Mouse (Mus musculus): ENCODE measurements around the gene Olfr1275. TPM values are rescaled to one million over a fixed set of nuclear protein-coding genes. Genes with fewer than 3 reads are reported as not detected.

The Olfr1275 gene
- polyA plus RNA-seq (2016; fragmentation: Nextera tagmentation; extraction: Ambion mirVana) = not detected in 2 replicates

GRCm38 (mm10) chr2:111235186-111235585 is at the start of gene Olfr1275:
Gene Olfr1275, minus strand, starts transcription at chr2:111235286.
- no peaks in the 10 kb centered on the region for H3K36me3 ChIP-seq
- H3K9ac ChIP-seq (replicated peaks) = no peak within 1 kb of the TSS
- H3K4me1 ChIP-seq = no peaks in the 10 kb centered on the region
- WGBS = 95% methylated on average over 1 of the region's 1 CpGs
- no peaks in the 10 kb centered on the region for H3K9me3 ChIP-seq
- no peak within 1 kb of the TSS for H3K4me3 ChIP-seq
- no peak within 1 kb of the TSS for H3K27ac ChIP-seq (replicated peaks)
- no peaks in the 10 kb centered on the region for H3K27me3 ChIP-seq
- no peak within 1 kb of the TSS for H3K4me2 ChIP-seq (replicated peaks)
- no peak for ATAC-seq (ENCODE audit: low FRiP score, low read depth)

- no peak within 1 kb of the TSS for H3K4me3 ChIP-seq
These were observed 38.9 kb upstream of the Olfr1275 start, which contains the start of gene Olfr1277 for GRCm38 (mm10) chr2:111274006-111274405. Gene Olfr1277, minus strand, starts transcription at chr2:111274106.

GRCm38 (mm10) chr2:111254216-111254615 is 19.1 kb upstream of the Olfr1275 start, which contains the start of gene Olfr1276:
Gene Olfr1276, plus strand, starts transcription at chr2:111254516.
- H3K27me3 ChIP-seq = no peaks in the 10 kb centered on the region
- no peaks in the 10 kb centered on the region for H3K9me3 ChIP-seq
- H3K4me3 ChIP-seq = no peak within 1 kb of the TSS
- H3K4me2 ChIP-seq (replicated peaks) = no peak within 1 kb of the TSS
- no peaks in the 10 kb centered on the region for H3K36me3 ChIP-seq
- ATAC-seq (ENCODE audit: low FRiP score, low read depth) = no peak
- H3K9ac ChIP-seq (replicated peaks) = no peak within 1 kb of the TSS
- no peak within 1 kb of the TSS for H3K27ac ChIP-seq (replicated peaks)
- H3K4me1 ChIP-seq = no peaks in the 10 kb centered on the region

More at GRCm38 (mm10) chr2:111274006-111274405, 38.9 kb upstream of the Olfr1275 start, which contains the start of gene Olfr1277:
- Histone ChIP-seq H3K36me3 (no peaks in the 10 kb centered on the region), H3K27ac (replicated peaks) (no peak within 1 kb of the TSS), H3K27me3 (no peaks in the 10 kb centered on the region), H3K4me2 (replicated peaks) (no peak within 1 kb of the TSS), H3K4me1 (no peaks in the 10 kb centered on the region), H3K9ac (replicated peaks) (no peak within 1 kb of the TSS), H3K9me3 (no peaks in the 10 kb centered on the region)
- ATAC-seq (ENCODE audit: low FRiP score, low read depth) = no peak
- WGBS = 90% methylated on average over 2 of the region's 2 CpGs

GRCm38 (mm10) chr2:111229502-111229901 is 5.6 kb downstream of the Olfr1275 start, which contains the start of gene 4930430A15Rik:
Gene 4930430A15Rik, minus strand, starts transcription at chr2:111229602.
- no peak for ATAC-seq (ENCODE audit: low FRiP score, low read depth)
- WGBS = 85% methylated on average over 6 of the region's 6 CpGs
- H3K4me2 ChIP-seq (replicated peaks) = no peak within 1 kb of the TSS

GRCm38 (mm10) chr2:111182068-111182467 is 53.0 kb downstream of the Olfr1275 start:
- no peaks in the 10 kb centered on the region for H3K9me3 ChIP-seq
- H3K4me2 ChIP-seq (replicated peaks) = no peak overlapping the region
- H3K9ac ChIP-seq (replicated peaks) = no peak overlapping the region
- no peaks in the 10 kb centered on the region for H3K36me3 ChIP-seq
- no peaks in the 10 kb centered on the region for H3K4me1 ChIP-seq
- H3K4me3 ChIP-seq = no peak overlapping the region
- no peak for ATAC-seq (ENCODE audit: low FRiP score, low read depth)
- no peaks in the 10 kb centered on the region for H3K27me3 ChIP-seq
- H3K27ac ChIP-seq (replicated peaks) = no peak overlapping the region
- WGBS = 94% methylated on average over 11 of the region's 11 CpGs

More at GRCm38 (mm10) chr2:111229502-111229901, 5.6 kb downstream of the Olfr1275 start, which contains the start of gene 4930430A15Rik:
- Histone ChIP-seq H3K4me3 (no peak within 1 kb of the TSS), H3K36me3 (no peaks in the 10 kb centered on the region), H3K9me3 (no peaks in the 10 kb centered on the region), H3K9ac (replicated peaks) (no peak within 1 kb of the TSS), H3K27me3 (no peaks in the 10 kb centered on the region), H3K4me1 (no peaks in the 10 kb centered on the region), H3K27ac (replicated peaks) (no peak within 1 kb of the TSS)

Other genes starting within 250 kb of the Olfr1275 start
- gene Gm13941, start 129.3 kb downstream of the Olfr1275 start, polyA plus RNA-seq (2016; fragmentation: Nextera tagmentation; extraction: Ambion mirVana) = not detected in 2 replicates
- gene Gm15130, start 82.3 kb downstream of the Olfr1275 start, polyA plus RNA-seq (2016; fragmentation: Nextera tagmentation; extraction: Ambion mirVana) = not detected in 2 replicates
- gene 4930430A15Rik, start 5.7 kb downstream of the Olfr1275 start, polyA plus RNA-seq (2016; fragmentation: Nextera tagmentation; extraction: Ambion mirVana) = not detected in 2 replicates
- not detected in 2 replicates for gene Olfr1276, start 19.2 kb upstream of the Olfr1275 start, polyA plus RNA-seq (2016; fragmentation: Nextera tagmentation; extraction: Ambion mirVana)
- not detected in 2 replicates for gene Olfr1277, start 38.8 kb upstream of the Olfr1275 start, polyA plus RNA-seq (2016; fragmentation: Nextera tagmentation; extraction: Ambion mirVana)
- gene Olfr1278, start 54.9 kb upstream of the Olfr1275 start, polyA plus RNA-seq (2016; fragmentation: Nextera tagmentation; extraction: Ambion mirVana) = not detected in 2 replicates
- not detected in 2 replicates for gene Olfr1279, start 65.3 kb upstream of the Olfr1275 start, polyA plus RNA-seq (2016; fragmentation: Nextera tagmentation; extraction: Ambion mirVana)
- gene Olfr1280, start 78.7 kb upstream of the Olfr1275 start, polyA plus RNA-seq (2016; fragmentation: Nextera tagmentation; extraction: Ambion mirVana) = not detected in 2 replicates
- not detected in 2 replicates for gene Olfr1281, start 91.2 kb upstream of the Olfr1275 start, polyA plus RNA-seq (2016; fragmentation: Nextera tagmentation; extraction: Ambion mirVana)
- gene Olfr1282, start 100.8 kb upstream of the Olfr1275 start, polyA plus RNA-seq (2016; fragmentation: Nextera tagmentation; extraction: Ambion mirVana) = not detected in 2 replicates
- gene Olfr1283, start 131.5 kb upstream of the Olfr1275 start, polyA plus RNA-seq (2016; fragmentation: Nextera tagmentation; extraction: Ambion mirVana) = not detected in 2 replicates
- not detected in 2 replicates for gene Olfr1284, start 140.2 kb upstream of the Olfr1275 start, polyA plus RNA-seq (2016; fragmentation: Nextera tagmentation; extraction: Ambion mirVana)
- not detected in 2 replicates for gene Olfr1286, start 187.8 kb upstream of the Olfr1275 start, polyA plus RNA-seq (2016; fragmentation: Nextera tagmentation; extraction: Ambion mirVana)
- gene Olfr1287, start 213.9 kb upstream of the Olfr1275 start, polyA plus RNA-seq (2016; fragmentation: Nextera tagmentation; extraction: Ambion mirVana) = not detected in 2 replicates
- not detected in 2 replicates for gene Olfr1288, start 238.8 kb upstream of the Olfr1275 start, polyA plus RNA-seq (2016; fragmentation: Nextera tagmentation; extraction: Ambion mirVana)
- gene Olfr1289, start 245.5 kb upstream of the Olfr1275 start, polyA plus RNA-seq (2016; fragmentation: Nextera tagmentation; extraction: Ambion mirVana) = not detected in 2 replicates

Data from midbrain, embryonic 12.5 days (tissue).